ENCODE assay signal across 7 mouse cellular contexts in genomic region chrX:94122709-94123058, GRCm38 (mm10). TPM values are rescaled to one million over a fixed set of nuclear protein-coding genes. Genes with fewer than 3 reads are reported as not detected.
DNase-seq lines count a peak whose midpoint lies in the region; ATAC-seq and TF ChIP-seq lines count a peak whose summit lies in the region.

No protein-coding gene starts in this region.

- peak overlapping the region; percentile 93 for H3K9ac ChIP-seq in lung, embryonic 16.5 days (ENCODE audit: low read length)
- peak overlapping the region; percentile 91 for H3K9ac ChIP-seq in embryonic facial prominence, embryonic 13.5 days
- H3K9ac ChIP-seq in hindbrain, embryonic 15.5 days: peak overlapping the region; percentile 63
- peak overlapping the region; percentile 90 for H3K9ac ChIP-seq in midbrain, postnatal 0 days (replicated peaks; ENCODE audit: low read length, poor library complexity, severe bottlenecking)

- 9% methylated on average over 42 of the region's 53 CpGs for WGBS in lung, embryonic 16.5 days
- WGBS in embryonic facial prominence, embryonic 13.5 days: 17% methylated on average over 52 of the region's 53 CpGs
- 28% methylated on average over 48 of the region's 53 CpGs for WGBS in hindbrain, embryonic 15.5 days
- WGBS in midbrain, postnatal 0 days: 23% methylated on average over 26 of the region's 53 CpGs

- no peak for DNase-seq in lung, postnatal 10 days
- DNase-seq in midbrain, postnatal 0 days (ENCODE audit: low spot score): no peak
- no peak for DNase-seq in thymus, postnatal 25 days
- DNase-seq in kidney, postnatal 25 days: no peak

- peak overlapping the region; percentile 64 for H3K4me3 ChIP-seq in lung, embryonic 16.5 days (ENCODE audit: low read length)
- peak overlapping the region; percentile 58 for H3K4me3 ChIP-seq in embryonic facial prominence, embryonic 13.5 days
- H3K4me3 ChIP-seq in hindbrain, embryonic 15.5 days: peak overlapping the region; percentile 55
- peak overlapping the region; percentile 58 for H3K4me3 ChIP-seq in midbrain, postnatal 0 days (ENCODE audit: low read depth, low read length)

- H3K4me2 ChIP-seq in lung, embryonic 16.5 days (ENCODE audit: low read depth, low read length): no peak overlapping the region
- H3K4me2 ChIP-seq in embryonic facial prominence, embryonic 13.5 days: peak overlapping the region; percentile 70
- H3K4me2 ChIP-seq in hindbrain, embryonic 15.5 days: peak overlapping the region; percentile 53
- H3K4me2 ChIP-seq in midbrain, postnatal 0 days (ENCODE audit: low read depth, low read length, poor library complexity, severe bottlenecking): peak overlapping the region; percentile 48

- peak; percentile 60 for ATAC-seq in lung, embryonic 16.5 days (ENCODE audit: low read depth)
- no peak; the same call in 1 of the 2 replicates for ATAC-seq in embryonic facial prominence, embryonic 13.5 days (ENCODE audit: insufficient number of reproducible peaks, insufficient read depth, low FRiP score, low TSS enrichment, low read depth)
- peak; percentile 78 for ATAC-seq in hindbrain, embryonic 15.5 days (ENCODE audit: low FRiP score, low read depth)
- ATAC-seq in midbrain, postnatal 0 days (ENCODE audit: low FRiP score): peak; percentile 75

- peaks cover 10% of the 10 kb centered on the region for H3K27me3 ChIP-seq in lung, embryonic 16.5 days (ENCODE audit: control insufficient read depth, insufficient read depth, low read depth, low read length)
- H3K27me3 ChIP-seq in embryonic facial prominence, embryonic 13.5 days: peaks cover 41% of the 10 kb centered on the region
- peaks cover 35% of the 10 kb centered on the region for H3K27me3 ChIP-seq in hindbrain, embryonic 15.5 days
- H3K27me3 ChIP-seq in midbrain, postnatal 0 days (ENCODE audit: insufficient read depth, low read length): no peaks in the 10 kb centered on the region; the same call in 1 of the 2 replicates

- H3K36me3 ChIP-seq in lung, embryonic 16.5 days (ENCODE audit: control insufficient read depth, insufficient read depth, low read length): no peaks in the 10 kb centered on the region
- H3K36me3 ChIP-seq in embryonic facial prominence, embryonic 13.5 days: no peaks in the 10 kb centered on the region
- H3K36me3 ChIP-seq in hindbrain, embryonic 15.5 days: no peaks in the 10 kb centered on the region
- H3K36me3 ChIP-seq in midbrain, postnatal 0 days (ENCODE audit: insufficient read depth, low read length): no peaks in the 10 kb centered on the region

- peak overlapping the region; percentile 98 for H3K27ac ChIP-seq in lung, embryonic 16.5 days (ENCODE audit: low read length)
- peak overlapping the region; percentile 99 for H3K27ac ChIP-seq in embryonic facial prominence, embryonic 13.5 days
- peak overlapping the region; percentile 96 for H3K27ac ChIP-seq in hindbrain, embryonic 15.5 days (replicated peaks)
- peak overlapping the region; percentile 99 for H3K27ac ChIP-seq in midbrain, postnatal 0 days (ENCODE audit: low read depth, low read length)

- H3K4me1 ChIP-seq in lung, embryonic 16.5 days (replicated peaks; ENCODE audit: control insufficient read depth, insufficient read depth, low read length): peaks cover 5% of the 10 kb centered on the region
- H3K4me1 ChIP-seq in embryonic facial prominence, embryonic 13.5 days: peaks cover 4% of the 10 kb centered on the region; the same call in 1 of the 2 replicates
- H3K4me1 ChIP-seq in hindbrain, embryonic 15.5 days (replicated peaks): peaks cover 6% of the 10 kb centered on the region
- H3K4me1 ChIP-seq in midbrain, postnatal 0 days (ENCODE audit: insufficient read depth, low read length): no peaks in the 10 kb centered on the region

- no peak for TF ChIP-seq CTCF in midbrain, postnatal 0 days (IDR thresholded peaks at IDR 0.05)

- peaks cover 3% of the 10 kb centered on the region; the same call in 1 of the 2 replicates for H3K9me3 ChIP-seq in lung, embryonic 16.5 days (ENCODE audit: control insufficient read depth, low read length)
- no peaks in the 10 kb centered on the region for H3K9me3 ChIP-seq in embryonic facial prominence, embryonic 13.5 days
- no peaks in the 10 kb centered on the region for H3K9me3 ChIP-seq in hindbrain, embryonic 15.5 days
- no peaks in the 10 kb centered on the region for H3K9me3 ChIP-seq in midbrain, postnatal 0 days (ENCODE audit: low read length)

RNA-seq across cellular contexts. Expression of gene Zfx, which starts 0.8 kb away (rescaled TPM):
- polyA plus RNA-seq in lung, embryonic 16.5 days (2015; fragmentation: Nextera tagmentation; extraction: Ambion mirVana): 31.6 and 32.0 TPM in 2 replicates
- polyA plus RNA-seq in embryonic facial prominence, embryonic 13.5 days (2015; fragmentation: Nextera tagmentation; extraction: Ambion mirVana): 31.4 and 33.6 TPM in 2 replicates
- polyA plus RNA-seq in hindbrain, embryonic 15.5 days (2015; fragmentation: Nextera tagmentation; extraction: Ambion mirVana): 19.2 and 23.3 TPM in 2 replicates
- total RNA-seq in midbrain, postnatal 0 days (2014; rRNA removed): 25.0 and 32.4 TPM in 2 replicates
- polyA plus RNA-seq in midbrain, postnatal 0 days (2015; fragmentation: Nextera tagmentation; extraction: Ambion mirVana): 14.9 and 15.2 TPM in 2 replicates
